Mouse (Mus musculus) hindbrain, embryonic 10.5 days (tissue): ENCODE data around the gene Cisd1. TPM values are rescaled to one million over a fixed set of nuclear protein-coding genes. Genes with fewer than 3 reads are reported as not detected.
A peak's percentile ranks its signal among the peaks of the same experiment; 100 is the strongest.

ENCODE experiments used
- DNase-seq: peaks from one replicate; pipeline ENCODE4 v3.0.0-alpha.2; 2017; ENCODE audit warnings: low spot score
- H3K27ac ChIP-seq: fragments of 300-500 bp; sonication (generic); 2 replicates; pipeline ENCODE4 v1.5.1; 2016; ENCODE audit warnings: mild to moderate bottlenecking, moderate library complexity
- H3K27me3 ChIP-seq: fragments of 300-500 bp; sonication (generic); 2 replicates; pipeline ENCODE4 v1.6.1; 2016; ENCODE audit warnings: mild to moderate bottlenecking; ENCODE audit not compliant: poor library complexity, insufficient read depth, severe bottlenecking
- H3K36me3 ChIP-seq: fragments of 300-500 bp; sonication (generic); 2 replicates; pipeline ENCODE4 v1.6.1; 2016; ENCODE audit warnings: mild to moderate bottlenecking, moderate library complexity
- H3K4me1 ChIP-seq: fragments of 300-500 bp; sonication (generic); replicated peaks from 2 replicates; pipeline ENCODE4 v1.6.1; 2016; ENCODE audit warnings: mild to moderate bottlenecking
- H3K4me3 ChIP-seq: fragments of 300-500 bp; sonication (generic); 2 replicates; pipeline ENCODE4 v1.5.1; 2016; ENCODE audit warnings: mild to moderate bottlenecking, moderate library complexity
- H3K9me3 ChIP-seq: fragments of 300-500 bp; sonication (generic); 2 replicates; pipeline ENCODE4 v1.6.1; 2016; ENCODE audit warnings: mild to moderate bottlenecking, moderate library complexity
- WGBS: fragments of 180-500 bp; shearing (Covaris S2); methylation state at CpG from one replicate; pipeline ENCODE4 v1.1.7; 2016; 5-methylcytosine and 5-hydroxymethylcytosine counted together
- polyA plus RNA-seq: library from polyadenylated mRNA; unstranded; fragments of >200 nt; fragmentation: Nextera tagmentation; extraction: Ambion mirVana; gene quantifications from 2 replicates; pipeline ENCODE4 v1.2.1, GENCODE M21; 2016

The Cisd1 gene
- polyA plus RNA-seq, 1 experiment from 2014 or later, result 166 TPM

DNA sequence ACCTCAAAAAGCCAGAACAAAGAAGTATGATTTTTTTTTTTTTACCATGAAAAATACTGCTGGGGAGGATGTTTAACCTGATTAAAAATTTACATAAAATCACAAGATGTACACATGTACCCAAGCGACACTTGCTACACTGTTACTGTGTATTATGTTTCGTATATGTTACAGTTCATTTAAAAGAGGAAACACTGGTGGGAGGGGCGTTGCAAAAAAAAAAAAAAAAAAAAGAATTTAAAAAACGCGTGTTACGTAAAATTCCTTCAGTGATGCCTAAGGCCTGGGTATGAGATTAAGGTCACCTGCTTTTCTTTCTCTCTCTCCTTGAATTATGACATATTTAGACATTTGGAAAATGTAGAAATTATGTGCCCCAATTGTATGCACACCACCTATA lies 38.0 kb downstream of the Cisd1 start:
- DNase-seq, result no peak
- no peaks in the 10 kb centered on the region for H3K27me3 ChIP-seq
- H3K36me3 ChIP-seq, result no peaks in the 10 kb centered on the region
- 76% methylated on average over 6 of the region's 6 CpGs for WGBS
- H3K4me3 ChIP-seq, result no peak overlapping the region
- H3K9me3 ChIP-seq, result no peaks in the 10 kb centered on the region
- H3K27ac ChIP-seq, result no peak overlapping the region
- peaks cover 3% of the 10 kb centered on the region; the same call in 1 of the 2 replicates for H3K4me1 ChIP-seq

DNA sequence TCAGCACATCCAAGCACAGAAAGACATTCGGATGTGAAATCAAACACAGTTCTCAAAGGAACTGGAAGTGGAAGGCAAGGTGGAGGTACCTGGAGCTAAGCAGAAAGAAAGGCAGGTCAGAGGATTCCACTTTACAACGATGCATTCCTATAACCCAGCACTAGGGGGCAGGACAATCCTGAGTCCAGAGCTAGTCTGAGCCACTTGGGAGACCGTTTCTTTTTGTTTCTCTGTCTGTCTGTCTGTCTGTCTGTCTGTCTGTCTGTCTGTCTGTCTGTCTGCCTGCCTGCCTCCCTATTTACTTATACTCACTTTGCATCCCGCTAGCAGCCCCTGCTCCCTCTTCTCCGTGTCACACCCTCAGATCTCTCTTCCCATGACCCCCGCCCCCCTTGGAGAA lies 38.6 kb downstream of the Cisd1 start:
- Histone ChIP-seq H3K4me3 (peak overlapping the region; percentile 35), H3K9me3 (no peaks in the 10 kb centered on the region), H3K4me1 (peaks cover 3% of the 10 kb centered on the region; the same call in 1 of the 2 replicates), H3K27me3 (no peaks in the 10 kb centered on the region), H3K27ac (peak overlapping the region; percentile 64; the same call in 1 of the 2 replicates), H3K36me3 (no peaks in the 10 kb centered on the region)
- WGBS, result 23% methylated on average over 6 of the region's 6 CpGs
- peak; percentile 39 for DNase-seq

DNA sequence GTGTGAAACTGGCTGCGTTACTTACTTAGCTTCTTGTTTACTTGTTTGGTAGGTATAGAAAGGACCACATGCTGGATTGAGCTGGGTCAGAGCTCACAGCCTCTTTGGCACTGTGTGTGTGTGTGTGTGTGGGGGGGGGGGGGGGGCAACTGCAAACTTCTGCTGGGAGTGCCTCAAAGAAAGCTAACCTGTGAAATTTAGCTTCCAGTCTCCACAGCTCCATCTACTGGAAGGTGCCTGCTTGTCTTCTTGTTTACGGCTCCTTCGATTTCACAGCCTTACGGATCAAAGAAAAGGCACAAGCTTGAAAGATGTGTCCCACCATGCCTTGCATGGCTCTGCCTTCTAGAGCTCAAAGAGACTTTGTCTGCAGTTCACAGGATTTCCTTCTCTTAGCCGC lies 42.3 kb downstream of the Cisd1 start:
- Histone ChIP-seq H3K9me3 (no peaks in the 10 kb centered on the region), H3K27me3 (no peaks in the 10 kb centered on the region), H3K27ac (no peak overlapping the region), H3K4me1 (peaks cover 3% of the 10 kb centered on the region; the same call in 1 of the 2 replicates), H3K4me3 (no peak overlapping the region), H3K36me3 (no peaks in the 10 kb centered on the region)
- 23% methylated on average over 5 of the region's 5 CpGs for WGBS
- no peak for DNase-seq

DNA sequence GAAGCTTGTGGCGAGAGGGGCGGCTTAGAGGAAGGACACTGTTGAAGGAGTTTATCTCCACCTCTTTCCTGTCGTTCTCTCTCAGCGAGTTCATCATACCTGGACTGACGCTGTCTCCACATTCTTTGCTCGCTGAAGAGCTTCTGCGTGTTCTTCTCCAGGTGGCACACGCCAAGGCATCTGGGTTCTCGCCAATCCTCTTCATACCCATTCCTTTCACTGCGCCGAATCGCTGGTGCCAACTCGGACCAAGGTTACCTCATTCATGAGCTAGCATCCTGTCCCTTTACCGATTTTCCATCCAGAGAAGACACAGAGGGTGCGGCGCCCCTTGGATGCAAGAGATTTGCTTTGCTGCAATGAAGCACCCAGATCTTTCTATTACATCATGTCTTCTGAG lies 44.6 kb downstream of the Cisd1 start:
- Histone ChIP-seq H3K4me1 (no peaks in the 10 kb centered on the region), H3K27ac (no peak overlapping the region), H3K36me3 (no peaks in the 10 kb centered on the region), H3K27me3 (no peaks in the 10 kb centered on the region), H3K9me3 (no peaks in the 10 kb centered on the region), H3K4me3 (no peak overlapping the region)
- no peak for DNase-seq
- 82% methylated on average over 16 of the region's 16 CpGs for WGBS

- H3K36me3 ChIP-seq, result no peaks in the 10 kb centered on the region
- H3K4me1 ChIP-seq, result peaks cover 17% of the 10 kb centered on the region
- no peak overlapping the region for H3K4me3 ChIP-seq
- H3K9me3 ChIP-seq, result no peaks in the 10 kb centered on the region
- H3K27me3 ChIP-seq, result no peaks in the 10 kb centered on the region
- DNase-seq, result no peak
- no peak overlapping the region for H3K27ac ChIP-seq
- WGBS, result 65% methylated on average over 4 of the region's 4 CpGs
Measured at GRCm38 (mm10) chr10:71293245-71293644, 51.5 kb downstream of the Cisd1 start.

- no peak for DNase-seq
- no peak overlapping the region for H3K27ac ChIP-seq
- no peaks in the 10 kb centered on the region for H3K36me3 ChIP-seq
- H3K9me3 ChIP-seq, result no peaks in the 10 kb centered on the region
- no peaks in the 10 kb centered on the region for H3K27me3 ChIP-seq
- peak overlapping the region; percentile 32 for H3K4me3 ChIP-seq
- peaks cover 17% of the 10 kb centered on the region for H3K4me1 ChIP-seq
- 13% methylated on average over 11 of the region's 11 CpGs for WGBS
Measured at GRCm38 (mm10) chr10:71292254-71292653, 52.5 kb downstream of the Cisd1 start.

DNA sequence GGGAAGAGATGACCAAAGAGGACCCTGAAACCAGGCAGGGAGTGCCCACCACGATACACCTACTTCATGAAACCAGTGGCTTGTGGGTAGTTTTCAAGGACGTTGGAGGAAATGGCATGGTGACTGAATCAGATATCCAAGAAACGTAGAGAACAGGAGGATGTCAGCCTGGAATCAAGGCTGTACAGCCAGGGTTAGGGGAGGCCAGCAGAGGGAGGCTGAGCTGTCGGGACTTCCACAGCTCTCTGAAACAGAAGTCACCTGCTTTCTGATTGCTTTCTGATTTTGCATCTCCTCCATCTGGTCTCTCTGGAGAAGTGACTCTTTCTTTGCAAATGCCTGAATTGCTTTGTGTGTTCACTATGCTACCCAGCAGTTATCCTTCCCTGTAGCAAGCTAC lies 53.0 kb downstream of the Cisd1 start:
- WGBS, result 20% methylated on average over 4 of the region's 4 CpGs
- no peaks in the 10 kb centered on the region for H3K9me3 ChIP-seq
- no peaks in the 10 kb centered on the region for H3K36me3 ChIP-seq
- H3K27me3 ChIP-seq, result no peaks in the 10 kb centered on the region
- H3K4me3 ChIP-seq, result peak overlapping the region; percentile 32
- no peak overlapping the region for H3K27ac ChIP-seq
- DNase-seq, result no peak
- peaks cover 17% of the 10 kb centered on the region for H3K4me1 ChIP-seq

DNA sequence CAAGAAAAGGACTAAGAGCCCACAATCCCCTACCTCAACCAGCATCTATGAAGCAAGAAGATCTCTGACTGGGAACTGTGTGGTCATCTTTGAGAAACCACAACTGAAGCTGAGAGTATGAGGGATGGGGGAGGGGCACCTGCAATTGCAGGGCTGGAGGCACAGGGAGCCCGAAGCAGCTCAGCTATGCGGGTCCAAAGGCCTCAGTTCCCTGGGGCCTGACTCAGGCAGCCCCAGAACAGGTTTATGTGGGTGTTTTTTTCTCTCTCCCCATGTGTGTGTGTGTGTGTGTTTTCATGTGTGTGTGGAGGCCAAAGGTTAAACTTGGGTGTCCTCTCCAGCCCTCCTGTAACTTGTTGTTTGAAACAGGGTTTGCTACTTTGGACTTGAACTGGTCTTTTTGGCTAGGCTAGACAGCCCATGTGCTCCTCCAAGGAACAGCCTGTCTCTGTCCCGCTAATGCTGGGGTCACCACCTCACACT lies 53.5 kb downstream of the Cisd1 start:
- Histone ChIP-seq H3K4me1 (peaks cover 17% of the 10 kb centered on the region), H3K9me3 (no peaks in the 10 kb centered on the region), H3K27me3 (peaks cover 2% of the 10 kb centered on the region; the same call in 1 of the 2 replicates), H3K4me3 (no peak overlapping the region), H3K27ac (no peak overlapping the region), H3K36me3 (no peaks in the 10 kb centered on the region)
- WGBS, result 22% methylated on average over 3 of the region's 3 CpGs
- DNase-seq, result no peak

GRCm38 (mm10) chr10:71285126-71285580 lies 59.6 kb downstream of the Cisd1 start, which contains the start of gene Ube2d1:
Ube2d1 (minus strand) TSS chr10:71285262.
- H3K27ac ChIP-seq, result peak within 1 kb of the TSS; percentile 98
- peak; percentile 88 for DNase-seq
- WGBS, result 0% methylated on average over 50 of the region's 50 CpGs
- H3K4me3 ChIP-seq, result peak within 1 kb of the TSS; percentile 96
- H3K36me3 ChIP-seq, result peaks cover 7% of the 10 kb centered on the region; the same call in 1 of the 2 replicates
- H3K27me3 ChIP-seq, result peaks cover 7% of the 10 kb centered on the region
- H3K9me3 ChIP-seq, result no peaks in the 10 kb centered on the region
- H3K4me1 ChIP-seq, result peaks cover 34% of the 10 kb centered on the region

DNA sequence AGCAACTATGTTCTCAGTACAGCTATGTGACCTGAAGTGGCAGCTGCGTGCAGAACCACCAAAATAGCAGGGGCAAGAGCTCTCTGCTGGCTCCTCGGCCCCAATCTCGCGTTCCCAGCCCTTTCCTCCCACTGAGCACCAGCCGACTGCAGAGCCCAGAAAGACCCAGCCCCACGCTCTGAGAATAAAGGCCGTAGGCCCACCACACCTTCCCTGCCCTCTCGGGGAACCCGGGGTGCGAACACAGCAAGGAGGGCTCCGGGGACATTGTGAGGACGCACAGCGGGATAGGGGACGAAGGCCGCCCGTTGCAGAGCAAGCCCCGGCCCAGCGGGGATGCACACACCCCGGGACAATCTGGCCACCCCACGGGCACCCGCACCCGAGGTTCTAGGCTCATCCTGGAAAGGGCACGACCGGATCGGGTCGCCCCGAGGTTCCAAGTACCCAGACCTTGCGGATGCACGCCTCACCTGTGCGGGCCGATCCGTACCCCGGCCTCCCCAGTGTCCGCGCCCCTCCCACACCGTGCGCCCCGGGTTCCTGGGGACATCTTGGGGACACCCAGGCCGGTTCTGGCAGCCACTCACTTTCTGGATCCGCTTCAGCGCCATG lies 60.1 kb downstream of the Cisd1 start:
- peaks cover 34% of the 10 kb centered on the region for H3K4me1 ChIP-seq
- peak; percentile 65 for DNase-seq
- H3K27ac ChIP-seq, result peak overlapping the region; percentile 98
- H3K9me3 ChIP-seq, result no peaks in the 10 kb centered on the region
- H3K4me3 ChIP-seq, result peak overlapping the region; percentile 96
- peaks cover 7% of the 10 kb centered on the region; the same call in 1 of the 2 replicates for H3K36me3 ChIP-seq
- H3K27me3 ChIP-seq, result peaks cover 7% of the 10 kb centered on the region
- WGBS, result under 1% methylated on average over 41 of the region's 41 CpGs

- no peak for DNase-seq
- Histone ChIP-seq H3K4me3 (peak overlapping the region; percentile 96), H3K27me3 (peaks cover 7% of the 10 kb centered on the region), H3K4me1 (peaks cover 34% of the 10 kb centered on the region), H3K27ac (peak overlapping the region; percentile 98), H3K36me3 (peaks cover 7% of the 10 kb centered on the region; the same call in 1 of the 2 replicates), H3K9me3 (no peaks in the 10 kb centered on the region)
- WGBS, result 18% methylated on average over 8 of the region's 8 CpGs
Measured at GRCm38 (mm10) chr10:71284131-71284510, 60.6 kb downstream of the Cisd1 start.
